Mouse (Mus musculus): Measurements from ENCODE around the gene Ckap2.

DNA sequence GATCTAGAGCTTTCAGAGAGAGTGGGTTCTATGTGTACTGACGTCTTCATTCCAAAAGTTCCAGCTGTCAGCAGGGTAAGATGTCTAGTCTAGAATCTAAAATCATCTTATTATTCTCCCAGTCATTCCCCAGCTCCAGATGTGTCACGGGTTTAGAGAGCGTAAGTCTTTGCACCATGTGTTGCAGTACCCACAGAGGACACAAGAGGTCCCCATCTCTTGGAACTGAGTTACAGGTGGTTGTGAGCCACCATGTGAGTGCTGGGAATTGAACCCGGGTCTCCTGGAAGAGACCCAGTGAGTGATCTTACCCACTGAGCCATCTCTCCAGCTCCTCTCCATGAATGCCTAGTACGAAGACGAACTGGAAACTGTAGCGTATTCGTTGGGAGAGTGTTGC, 13.9 kb upstream of the Ckap2 start:
- TF ChIP-seq CTCF (conservative IDR thresholded peaks at IDR 0.05 in 1 of 2, IDR thresholded peaks at IDR 0.05 in 1 of 2; ENCODE audit: low read depth in 2 of 2, low read length in 2 of 2) (no peak), POLR2A (IDR thresholded peaks at IDR 0.05; ENCODE audit: low read depth, low read length) (no peak), USF1 (IDR thresholded peaks at IDR 0.05; ENCODE audit: low read depth, low read length) (no peak), CHD1 (IDR thresholded peaks at IDR 0.05; ENCODE audit: low read depth, low read length) (no peak), TBP (conservative IDR thresholded peaks at IDR 0.05; ENCODE audit: low read depth, low read length) (no peak), EP300 (IDR thresholded peaks at IDR 0.05; ENCODE audit: low read length) (no peak), ZNF384 (IDR thresholded peaks at IDR 0.05; ENCODE audit: low read depth, low read length) (no peak), ELF1 (IDR thresholded peaks at IDR 0.05; ENCODE audit: low read depth, low read length) (no peak), UBTF (IDR thresholded peaks at IDR 0.05; ENCODE audit: low read depth, low read length) (no peak)
